Mouse (Mus musculus) CH12.LX (cell line): Measurements from ENCODE around the gene Iqgap3. TPM values are rescaled to one million over a fixed set of nuclear protein-coding genes. Genes with fewer than 3 reads are reported as not detected.

Experiments
- DNase-seq: peaks from one replicate; pipeline ENCODE4 v3.0.0-alpha.2; 2013; ENCODE audit errors: extremely low read depth
- H3K27ac ChIP-seq: 2 replicates; pipeline ENCODE4 v1.5.1; 2012; ENCODE audit warnings: low read depth, mild to moderate bottlenecking, control low read depth, moderate library complexity; ENCODE audit not compliant: insufficient read depth
- H3K27me3 ChIP-seq: replicated peaks from 2 replicates; pipeline ENCODE3; 2012; ENCODE audit warnings: inconsistent platforms
- H3K36me3 ChIP-seq, 2 experiments: replicated peaks in 1 of 2; 2 replicates each; pipeline versions ENCODE3 to v1.6.1; 2012; ENCODE audit warnings: inconsistent platforms in 1 of 2, low read length in 1 of 2, mild to moderate bottlenecking in 1 of 2, mixed read lengths in 1 of 2, moderate library complexity in 1 of 2; ENCODE audit not compliant: control insufficient read depth in 1 of 2, insufficient read depth in 1 of 2
- H3K4me1 ChIP-seq, 2 experiments: 2 replicates each; pipeline ENCODE4 v1.6.1; 2012; ENCODE audit warnings: inconsistent platforms in 1 of 2, moderate library complexity in 1 of 2; ENCODE audit not compliant: insufficient read depth in 2 of 2, control insufficient read depth in 1 of 2
- H3K4me2 ChIP-seq: 2 replicates; pipeline ENCODE4 v1.6.1; 2012; ENCODE audit warnings: low read depth, mild to moderate bottlenecking, control low read depth; ENCODE audit not compliant: poor library complexity, insufficient read depth, severe bottlenecking
- H3K4me3 ChIP-seq, 3 experiments: fragments of 150-350 bp in 1 of 3; sonication (generic) in 1 of 3; replicated peaks in 1 of 3; 2 replicates each; pipeline versions ENCODE3 to v1.5.1; 2011 to 2012; ENCODE audit warnings: low read depth in 2 of 3, low read length in 2 of 3, mild to moderate bottlenecking in 2 of 3, moderate library complexity in 2 of 3, control low read depth in 1 of 3, improper control_type of control experiment in 1 of 3, inconsistent platforms in 1 of 3, mixed read lengths in 1 of 3; ENCODE audit not compliant: poor library complexity in 1 of 3
- H3K79me2 ChIP-seq: replicated peaks from 2 replicates; pipeline ENCODE4 v1.6.1; 2012; ENCODE audit warnings: mild to moderate bottlenecking, moderate library complexity; ENCODE audit not compliant: control insufficient read depth, poor library complexity, insufficient read depth, severe bottlenecking; ENCODE audit errors: extremely low read depth
- H3K9ac ChIP-seq: 2 replicates; pipeline ENCODE4 v1.6.1; 2012; ENCODE audit warnings: low read depth, mild to moderate bottlenecking, control low read depth, moderate library complexity; ENCODE audit not compliant: insufficient read depth
- H3K9me3 ChIP-seq: replicated peaks from 2 replicates; pipeline ENCODE3; 2012; ENCODE audit warnings: low read length, inconsistent platforms, mixed read lengths
- BHLHE40 ChIP-seq: IDR thresholded peaks from 2 replicates; pipeline ENCODE4 v1.6.1; 2011; ENCODE audit warnings: mild to moderate bottlenecking, low read depth, low read length, improper control_type of control experiment
- CHD1 ChIP-seq: IDR thresholded peaks from 2 replicates; pipeline ENCODE4 v1.6.1; 2012; ENCODE audit warnings: low read depth, low read length, improper control_type of control experiment, inconsistent platforms
- CHD2 ChIP-seq: IDR thresholded peaks from 2 replicates; pipeline ENCODE4 v1.6.1; 2011; ENCODE audit warnings: low read length, improper control_type of control experiment
- CTCF ChIP-seq, 2 experiments: IDR thresholded peaks in 1 of 2; conservative IDR thresholded peaks in 1 of 2; 2 replicates each; pipeline ENCODE4 v1.5.1; 2011 to 2012; ENCODE audit warnings: low read depth in 2 of 2, low read length in 2 of 2, improper control_type of control experiment in 1 of 2, inconsistent platforms in 1 of 2, mild to moderate bottlenecking in 1 of 2, moderate library complexity in 1 of 2
- E2F4 ChIP-seq: IDR thresholded peaks from 2 replicates; pipeline ENCODE4 v1.6.1; 2011; ENCODE audit warnings: low read depth, low read length, improper control_type of control experiment; ENCODE audit not compliant: insufficient replicate concordance
- ELF1 ChIP-seq: IDR thresholded peaks from 2 replicates; pipeline ENCODE4 v1.6.1; 2014; ENCODE audit warnings: low read depth, mild to moderate bottlenecking, inconsistent platforms, low read length, improper control_type of control experiment
- EP300 ChIP-seq: IDR thresholded peaks from 2 replicates; pipeline ENCODE4 v1.6.1; 2011; ENCODE audit warnings: low read length, improper control_type of control experiment
- ETS1 ChIP-seq: conservative IDR thresholded peaks from 2 replicates; pipeline ENCODE4 v1.6.1; 2012; ENCODE audit warnings: low read depth, mild to moderate bottlenecking, inconsistent platforms, low read length, improper control_type of control experiment, moderate library complexity
- GABPA ChIP-seq: IDR thresholded peaks from 2 replicates; pipeline ENCODE4 v1.6.1; 2012; ENCODE audit warnings: low read depth, low read length, improper control_type of control experiment, inconsistent platforms; ENCODE audit not compliant: insufficient replicate concordance
- HCFC1 ChIP-seq: IDR thresholded peaks from 2 replicates; pipeline ENCODE4 v1.6.1; 2012; ENCODE audit warnings: low read depth, mild to moderate bottlenecking, inconsistent platforms, low read length, improper control_type of control experiment
- IRF4 ChIP-seq: IDR thresholded peaks from 2 replicates; pipeline ENCODE4 v1.6.1; 2014; ENCODE audit warnings: low read depth, mild to moderate bottlenecking, inconsistent platforms, low read length, improper control_type of control experiment
- JUN ChIP-seq: IDR thresholded peaks from 2 replicates; pipeline ENCODE4 v1.6.1; 2011; ENCODE audit warnings: low read depth, mild to moderate bottlenecking, low read length, improper control_type of control experiment, moderate library complexity; ENCODE audit not compliant: insufficient read depth
- JUND ChIP-seq: conservative IDR thresholded peaks from 2 replicates; pipeline ENCODE4 v1.6.1; 2011; ENCODE audit warnings: low read depth, low read length, improper control_type of control experiment
- KAT2A ChIP-seq: IDR thresholded peaks from 2 replicates; pipeline ENCODE4 v1.6.1; 2012; ENCODE audit warnings: low read length, improper control_type of control experiment, inconsistent platforms; ENCODE audit not compliant: insufficient replicate concordance
- MAFK ChIP-seq: IDR thresholded peaks from 2 replicates; pipeline ENCODE4 v1.6.1; 2011; ENCODE audit warnings: low read length, improper control_type of control experiment; ENCODE audit not compliant: insufficient replicate concordance
- MAX ChIP-seq: IDR thresholded peaks from 2 replicates; pipeline ENCODE4 v1.6.1; 2011; ENCODE audit warnings: low read length, improper control_type of control experiment
- MAZ ChIP-seq: IDR thresholded peaks from 2 replicates; pipeline ENCODE4 v1.6.1; 2012; ENCODE audit warnings: low read depth, mild to moderate bottlenecking, inconsistent platforms, low read length, improper control_type of control experiment, moderate library complexity
- MEF2A ChIP-seq: IDR thresholded peaks from 2 replicates; pipeline ENCODE4 v1.6.1; 2014; ENCODE audit warnings: low read depth, mild to moderate bottlenecking, inconsistent platforms, low read length, improper control_type of control experiment, borderline replicate concordance
- MXI1 ChIP-seq: IDR thresholded peaks from 2 replicates; pipeline ENCODE4 v1.6.1; 2011; ENCODE audit warnings: mild to moderate bottlenecking, low read depth, low read length, improper control_type of control experiment
- MYC ChIP-seq: IDR thresholded peaks from 2 replicates; pipeline ENCODE4 v1.6.1; 2011; ENCODE audit warnings: low read depth, mild to moderate bottlenecking, improper control_type of control experiment, low read length
- NELFE ChIP-seq: IDR thresholded peaks from 2 replicates; pipeline ENCODE4 v1.6.1; 2011; ENCODE audit warnings: low read depth, low read length, improper control_type of control experiment
- NRF1 ChIP-seq: IDR thresholded peaks from 2 replicates; pipeline ENCODE4 v1.6.1; 2014; ENCODE audit warnings: low read depth, mild to moderate bottlenecking, inconsistent platforms, low read length, improper control_type of control experiment, moderate library complexity
- PAX5 ChIP-seq: IDR thresholded peaks from 2 replicates; pipeline ENCODE4 v1.6.1; 2012; ENCODE audit warnings: low read length, inconsistent platforms, mixed read lengths
- POLR2A ChIP-seq: IDR thresholded peaks from 2 replicates; pipeline ENCODE4 v1.6.1; 2011; ENCODE audit warnings: low read depth, mild to moderate bottlenecking, improper control_type of control experiment, low read length
- POLR2AphosphoS2 ChIP-seq: IDR thresholded peaks from 2 replicates; pipeline ENCODE4 v1.6.1; 2011; ENCODE audit warnings: low read depth, low read length, improper control_type of control experiment
- RAD21 ChIP-seq: IDR thresholded peaks from 2 replicates; pipeline ENCODE4 v1.6.1; 2011; ENCODE audit warnings: low read depth, mild to moderate bottlenecking, low read length, improper control_type of control experiment, moderate library complexity
- RCOR1 ChIP-seq: conservative IDR thresholded peaks from 2 replicates; pipeline ENCODE4 v1.6.1; 2012; ENCODE audit warnings: low read depth, mild to moderate bottlenecking, inconsistent platforms, low read length, improper control_type of control experiment
- SIN3A ChIP-seq: IDR thresholded peaks from 2 replicates; pipeline ENCODE4 v1.6.1; 2012; ENCODE audit warnings: low read length, improper control_type of control experiment, inconsistent platforms
- SMC3 ChIP-seq: IDR thresholded peaks from 2 replicates; pipeline ENCODE4 v1.6.1; 2011; ENCODE audit warnings: low read depth, low read length, improper control_type of control experiment
- TBP ChIP-seq: conservative IDR thresholded peaks from 2 replicates; pipeline ENCODE4 v1.6.1; 2011; ENCODE audit warnings: low read depth, low read length, improper control_type of control experiment
- TCF12 ChIP-seq: IDR thresholded peaks from 2 replicates; pipeline ENCODE4 v1.6.1; 2014; ENCODE audit warnings: low read depth, mild to moderate bottlenecking, inconsistent platforms, low read length, improper control_type of control experiment
- UBTF ChIP-seq: IDR thresholded peaks from 2 replicates; pipeline ENCODE4 v1.6.1; 2012; ENCODE audit warnings: low read depth, mild to moderate bottlenecking, inconsistent platforms, low read length, improper control_type of control experiment, moderate library complexity
- USF1 ChIP-seq: IDR thresholded peaks from 2 replicates; pipeline ENCODE4 v1.6.1; 2014; ENCODE audit warnings: low read depth, mild to moderate bottlenecking, inconsistent platforms, low read length, improper control_type of control experiment
- USF2 ChIP-seq: conservative IDR thresholded peaks from 2 replicates; pipeline ENCODE4 v1.6.1; 2011; ENCODE audit warnings: low read depth, low read length, improper control_type of control experiment
- ZC3H11A ChIP-seq: IDR thresholded peaks from 2 replicates; pipeline ENCODE4 v1.6.1; 2012; ENCODE audit warnings: low read depth, mild to moderate bottlenecking, inconsistent platforms, low read length, improper control_type of control experiment
- ZKSCAN1 ChIP-seq: IDR thresholded peaks from 2 replicates; pipeline ENCODE4 v1.6.1; 2012; ENCODE audit warnings: low read depth, inconsistent platforms, low read length, improper control_type of control experiment, borderline replicate concordance
- ZMIZ1 ChIP-seq: IDR thresholded peaks from 2 replicates; pipeline ENCODE4 v1.6.1; 2012; ENCODE audit warnings: low read depth, mild to moderate bottlenecking, inconsistent platforms, low read length, improper control_type of control experiment
- ZNF384 ChIP-seq: IDR thresholded peaks from 2 replicates; pipeline ENCODE4 v1.6.1; 2012; ENCODE audit warnings: low read depth, low read length, improper control_type of control experiment, inconsistent platforms
- dilution Hi-C: fragments of 300-500 bp; cut with MboI; formaldehyde crosslinking; loops from 2 replicates; pipeline ENCODE4 v1.14.3; 2020; ENCODE audit warnings: low sequenced_read_pairs; ENCODE audit not compliant: extremely low pct_unique_long_range_greater_than_20kb, extremely low pct_ligation_motif_present
- in situ Hi-C: fragments of 300-500 bp; cut with MboI; formaldehyde crosslinking; loops from 3 replicates; pipeline ENCODE4 v1.14.3; 2019; ENCODE audit warnings: low sequenced_read_pairs, low pct_ligation_motif_present, low pct_unique_long_range_greater_than_20kb, mixed read lengths
- polyA plus RNA-seq: library from polyadenylated mRNA; unstranded; fragments of >175 nt; gene quantifications from 2 replicates; pipeline ENCODE4 v1.2.1, GENCODE M21; 2012; ENCODE audit warnings: low read depth; ENCODE audit not compliant: insufficient read length
- total RNA-seq, 2 experiments: library from RNA; depleted of rRNA; stranded (reverse); fragments of 300-350 nt in 1 of 2; fragments of >200 nt in 1 of 2; gene quantifications; 2 replicates each; pipeline ENCODE4 v1.2.3; 2012 to 2014

The Iqgap3 gene
- total and polyA plus RNA-seq, 3 experiments, result 13.0 to 21.9 (median 18.3) TPM

- peak overlapping the region; percentile 56 to 72 (median 69) for H3K4me3 ChIP-seq
- dilution Hi-C loops, result no loop called here
- no peak; the same call in 1 of the 2 replicates for TF ChIP-seq KAT2A
- TF ChIP-seq MXI1, result peak; percentile 95
- 0 out of 2 replicates have a peak, but pooled peaks have one; percentile 2 for TF ChIP-seq EP300
- no peak; the same call in 1 of the 2 replicates for TF ChIP-seq MAZ
- peak; percentile 99 for TF ChIP-seq BHLHE40
- TF ChIP-seq JUND, result 0 out of 2 replicates have a peak, but pooled peaks have one; percentile 23
- TF ChIP-seq UBTF, result no peak
- TF ChIP-seq POLR2AphosphoS2, result no peak
- TF ChIP-seq RAD21, result no peak
- peak; percentile 99 for TF ChIP-seq MAX
- TF ChIP-seq SIN3A, result peak; percentile 99
- TF ChIP-seq MAFK, result peak; percentile 63; the same call in 1 of the 2 replicates
- peak; percentile 43; the same call in 1 of the 2 replicates for TF ChIP-seq POLR2A
- no peak for TF ChIP-seq ZMIZ1
- TF ChIP-seq TBP, result no peak; the same call in 1 of the 2 replicates
- TF ChIP-seq CHD1, result no peak
- TF ChIP-seq RCOR1, result no peak; the same call in 1 of the 2 replicates
- peak; percentile 82 for TF ChIP-seq USF1
- no peak; the same call in 1 of the 2 replicates for TF ChIP-seq JUN
- no peak for TF ChIP-seq ZNF384
- peak; percentile 63 for TF ChIP-seq NRF1
- TF ChIP-seq CHD2, result peak; percentile 96
- TF ChIP-seq TCF12, result peak; percentile 91
- TF ChIP-seq CTCF (conservative IDR thresholded peaks at IDR 0.05 in 1 of 2, IDR thresholded peaks at IDR 0.05 in 1 of 2; ENCODE audit: low read depth in 2 of 2, low read length in 2 of 2), result no peak
- no peak for TF ChIP-seq PAX5
- TF ChIP-seq HCFC1, result peak; percentile 70
- TF ChIP-seq MEF2A, result peak; percentile 81
- no peak for TF ChIP-seq SMC3
- TF ChIP-seq MYC, result peak; percentile 97
- peak; percentile 72 for TF ChIP-seq IRF4
- no peak for TF ChIP-seq E2F4
- peak; percentile 35; the same call in 1 of the 2 replicates for TF ChIP-seq ELF1
- no peak for TF ChIP-seq NELFE
- TF ChIP-seq ZKSCAN1, result no peak
- peak; percentile 14; the same call in 1 of the 2 replicates for TF ChIP-seq GABPA
- TF ChIP-seq ZC3H11A, result no peak
- peak; percentile 100 for TF ChIP-seq ETS1
- peak; percentile 83 for TF ChIP-seq USF2
- TF ChIP-seq, all 38 proteins: peak for 20
- Histone ChIP-seq H3K79me2 (peaks cover 11% of the 10 kb centered on the region), H3K9me3 (no peaks in the 10 kb centered on the region), H3K27me3 (no peaks in the 10 kb centered on the region), H3K4me1 (peaks cover 14 to 54% of the 10 kb centered on the region in 2 experiments), H3K4me2 (peak overlapping the region; percentile 84), H3K9ac (peak overlapping the region; percentile 80), H3K27ac (peak overlapping the region; percentile 88), H3K36me3 (peaks cover 0 to 2% of the 10 kb centered on the region in 2 experiments)
- peak; percentile 98 for DNase-seq
- in situ Hi-C loops, result no loop called here
Measured at GRCm38 (mm10) chr3:88138336-88139242, 56.8 kb downstream of the Iqgap3 start.
